Mouse (Mus musculus) kidney, adult 2 months (tissue): ENCODE measurements around the gene Csgalnact2. TPM values are rescaled to one million over a fixed set of nuclear protein-coding genes. Genes with fewer than 3 reads are reported as not detected.

Experiments
- DNase-seq: peaks from one replicate; pipeline ENCODE4 v3.0.0; 2021
- H3K27ac ChIP-seq: fragments of 200-500 bp; 2 replicates; pipeline ENCODE4 v1.5.1; 2012; ENCODE audit warnings: low read depth, low read length, control low read depth, inconsistent platforms; ENCODE audit not compliant: insufficient read depth
- H3K27me3 ChIP-seq: fragments of 200-500 bp; replicated peaks from 2 replicates; pipeline ENCODE4 v1.6.1; 2012; ENCODE audit warnings: mild to moderate bottlenecking, moderate library complexity, low read length, inconsistent platforms; ENCODE audit not compliant: control insufficient read depth, insufficient read depth
- H3K36me3 ChIP-seq: fragments of 200-500 bp; 2 replicates; pipeline ENCODE4 v1.6.1; 2012; ENCODE audit warnings: mild to moderate bottlenecking, moderate library complexity, low read length, inconsistent platforms; ENCODE audit not compliant: control insufficient read depth, insufficient read depth
- H3K4me1 ChIP-seq: fragments of 200-500 bp; 2 replicates; pipeline ENCODE4 v1.6.1; 2011; ENCODE audit warnings: low read length; ENCODE audit not compliant: control insufficient read depth, insufficient read depth
- H3K4me3 ChIP-seq: fragments of 200-500 bp; 2 replicates; pipeline ENCODE4 v1.5.1; 2011; ENCODE audit warnings: mild to moderate bottlenecking, low read depth, low read length, control low read depth; ENCODE audit not compliant: insufficient read depth
- CTCF ChIP-seq: fragments of 200-500 bp; conservative IDR thresholded peaks from 2 replicates; pipeline ENCODE4 v1.5.1; 2011; ENCODE audit warnings: low read depth, mild to moderate bottlenecking, control low read depth, low read length, moderate library complexity, mixed read lengths; ENCODE audit not compliant: insufficient read depth, insufficient read length
- POLR2A ChIP-seq: fragments of 200-500 bp; IDR thresholded peaks from one replicate; pipeline ENCODE4 v1.6.1; 2011; ENCODE audit warnings: low read depth, low read length, control low read depth
- WGBS: fragments of 180-500 bp; shearing (Covaris S2); methylation state at CpG from one replicate; pipeline ENCODE4 v1.1.7; 2018; 5-methylcytosine and 5-hydroxymethylcytosine counted together
- polyA plus RNA-seq: library from polyadenylated mRNA; depleted of rRNA; stranded (reverse); fragments of >200 nt; gene quantifications from 2 replicates; pipeline ENCODE4 v1.2.3, GENCODE M21; 2012

Gene Csgalnact2
- polyA plus RNA-seq, 1 experiment: 4.7 TPM

DNA sequence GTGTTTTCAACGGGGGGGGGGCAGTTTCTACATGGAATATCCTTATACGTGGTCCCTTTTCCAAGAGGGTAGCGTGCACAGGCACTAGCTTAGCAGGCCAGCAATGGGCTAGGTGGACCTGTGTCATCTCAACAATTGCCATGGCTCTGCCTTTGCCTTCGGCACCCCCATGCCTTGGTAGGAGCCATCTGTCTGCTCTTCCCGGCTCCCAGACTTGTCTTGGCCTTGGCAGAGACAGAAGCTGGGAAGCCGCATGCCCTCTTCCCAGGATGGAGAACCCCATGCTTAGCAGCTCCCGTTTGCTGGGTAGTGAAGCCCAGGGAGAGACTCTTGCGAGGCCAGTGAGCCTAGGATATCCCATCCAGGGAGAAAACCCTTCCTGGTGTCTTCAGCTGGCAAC is 54.3 kb downstream of the Csgalnact2 start:
- no peaks in the 10 kb centered on the region for H3K4me1 ChIP-seq
- TF ChIP-seq POLR2A (no peak), CTCF (no peak)
- H3K4me3 ChIP-seq: no peak overlapping the region
- H3K27me3 ChIP-seq: no peaks in the 10 kb centered on the region
- no peak overlapping the region for H3K27ac ChIP-seq
- H3K36me3 ChIP-seq: no peaks in the 10 kb centered on the region
- DNase-seq: no peak
- WGBS: 88% methylated on average over 8 of the region's 8 CpGs

DNA sequence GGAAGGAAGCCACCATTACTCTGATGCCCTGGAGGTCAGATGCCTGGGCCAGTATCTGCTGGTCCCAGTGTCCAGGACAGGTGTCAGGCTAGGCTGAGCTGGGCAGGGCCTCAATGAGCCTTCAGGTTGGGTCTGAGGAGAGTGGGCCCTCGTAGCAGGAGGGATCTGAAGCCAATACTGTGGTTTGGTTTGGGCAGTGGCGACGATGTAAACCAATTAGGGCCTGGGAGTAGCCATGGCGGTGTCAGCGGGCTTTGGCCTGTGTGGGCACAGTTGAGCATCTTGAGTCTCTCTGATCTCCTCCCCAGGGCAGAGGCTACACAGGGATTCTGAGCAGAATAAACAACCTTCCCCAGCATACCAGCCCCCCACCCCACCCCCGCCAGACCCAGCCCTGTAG is 55.3 kb downstream of the Csgalnact2 start:
- no peak for DNase-seq
- no peak overlapping the region for H3K27ac ChIP-seq
- TF ChIP-seq POLR2A (no peak), CTCF (no peak)
- WGBS: 77% methylated on average over 6 of the region's 6 CpGs
- no peaks in the 10 kb centered on the region for H3K4me1 ChIP-seq
- no peak overlapping the region for H3K4me3 ChIP-seq
- H3K36me3 ChIP-seq: no peaks in the 10 kb centered on the region
- no peaks in the 10 kb centered on the region for H3K27me3 ChIP-seq

DNA sequence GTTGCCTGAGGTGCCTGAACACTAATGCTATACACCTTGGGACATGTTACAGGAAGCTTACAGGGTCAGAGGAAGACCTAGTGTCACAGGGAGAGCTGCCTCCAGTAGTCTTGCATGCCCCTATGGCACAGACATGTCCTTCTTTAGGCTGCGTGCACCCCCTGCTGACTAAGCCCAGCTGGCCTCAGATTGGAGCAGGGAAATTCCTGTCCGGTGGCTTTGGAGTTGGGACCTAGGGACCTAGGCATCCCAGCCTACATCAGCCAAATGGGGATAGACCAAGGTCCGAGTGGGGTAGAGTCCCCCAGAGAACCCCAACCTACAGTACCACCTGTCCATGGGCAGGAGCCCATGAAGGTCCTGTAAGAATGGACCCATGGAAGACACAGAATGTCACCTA is 56.6 kb downstream of the Csgalnact2 start:
- Histone ChIP-seq H3K36me3 (no peaks in the 10 kb centered on the region), H3K27ac (no peak overlapping the region), H3K4me1 (no peaks in the 10 kb centered on the region), H3K27me3 (no peaks in the 10 kb centered on the region), H3K4me3 (no peak overlapping the region)
- TF ChIP-seq CTCF: no peak
- TF ChIP-seq POLR2A: no peak
- WGBS: 88% methylated on average over 3 of the region's 3 CpGs
- DNase-seq: no peak

DNA sequence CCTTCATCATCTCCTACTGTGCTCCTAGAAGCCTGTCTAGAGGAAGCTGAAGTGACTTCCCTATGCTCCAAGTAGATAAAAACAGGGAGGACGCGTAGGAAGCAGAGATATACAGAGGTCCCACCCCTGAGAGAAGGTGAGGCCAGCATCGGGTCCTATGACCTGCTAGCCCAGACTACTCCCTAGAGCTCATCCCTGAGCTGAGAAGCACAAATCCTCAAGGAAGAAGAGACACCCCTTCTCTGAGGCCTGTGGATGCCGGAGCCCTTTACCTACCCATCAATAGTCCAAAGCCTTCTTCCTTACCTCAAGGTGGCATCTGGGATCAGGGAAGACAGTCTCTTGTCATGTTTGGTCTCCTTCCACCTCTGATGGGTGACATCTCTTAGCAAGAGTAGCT is 58.2 kb downstream of the Csgalnact2 start:
- WGBS: 94% methylated on average over 4 of the region's 4 CpGs
- TF ChIP-seq CTCF (no peak), POLR2A (no peak)
- Histone ChIP-seq H3K4me3 (no peak overlapping the region), H3K27me3 (no peaks in the 10 kb centered on the region), H3K4me1 (no peaks in the 10 kb centered on the region), H3K36me3 (no peaks in the 10 kb centered on the region), H3K27ac (no peak overlapping the region)
- no peak for DNase-seq

DNA sequence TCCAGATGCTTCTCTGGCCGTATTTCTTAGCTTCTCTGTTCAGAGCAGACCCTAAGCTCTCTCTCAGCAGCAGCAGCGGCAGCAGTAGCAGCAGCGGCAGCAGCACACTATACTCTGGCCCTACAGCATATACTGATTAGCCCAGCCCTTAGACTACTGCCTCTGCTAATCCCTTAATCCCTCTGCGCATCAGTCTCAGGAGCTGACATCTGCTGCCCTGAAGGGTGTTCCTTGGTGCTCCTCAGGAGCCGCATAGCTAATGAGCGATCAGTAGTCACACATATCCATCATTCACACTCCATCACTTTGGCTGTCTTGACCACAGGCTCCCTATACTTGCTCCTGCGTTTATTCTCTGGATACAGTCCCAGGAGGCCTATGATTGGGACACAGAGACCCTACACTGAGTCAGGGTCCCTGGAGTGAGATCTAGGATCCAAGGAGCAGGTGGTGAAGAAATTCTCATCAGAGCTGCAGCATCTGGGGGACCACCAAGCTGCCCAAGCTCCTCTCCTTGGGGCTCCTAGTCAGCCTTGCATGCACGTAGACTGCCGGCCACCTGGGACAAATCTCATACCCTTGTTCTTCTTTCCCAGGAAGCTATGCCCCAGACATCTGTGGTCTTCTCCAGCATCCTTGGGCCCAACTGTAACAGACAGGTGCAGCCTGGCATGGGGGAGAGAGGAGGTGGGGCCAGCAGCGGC is 59.0 kb downstream of the Csgalnact2 start:
- no peaks in the 10 kb centered on the region for H3K4me1 ChIP-seq
- H3K27ac ChIP-seq: no peak overlapping the region
- TF ChIP-seq CTCF: no peak
- TF ChIP-seq POLR2A: no peak
- no peaks in the 10 kb centered on the region for H3K27me3 ChIP-seq
- 84% methylated on average over 10 of the region's 10 CpGs for WGBS
- H3K4me3 ChIP-seq: no peak overlapping the region
- DNase-seq: no peak
- H3K36me3 ChIP-seq: no peaks in the 10 kb centered on the region

DNA sequence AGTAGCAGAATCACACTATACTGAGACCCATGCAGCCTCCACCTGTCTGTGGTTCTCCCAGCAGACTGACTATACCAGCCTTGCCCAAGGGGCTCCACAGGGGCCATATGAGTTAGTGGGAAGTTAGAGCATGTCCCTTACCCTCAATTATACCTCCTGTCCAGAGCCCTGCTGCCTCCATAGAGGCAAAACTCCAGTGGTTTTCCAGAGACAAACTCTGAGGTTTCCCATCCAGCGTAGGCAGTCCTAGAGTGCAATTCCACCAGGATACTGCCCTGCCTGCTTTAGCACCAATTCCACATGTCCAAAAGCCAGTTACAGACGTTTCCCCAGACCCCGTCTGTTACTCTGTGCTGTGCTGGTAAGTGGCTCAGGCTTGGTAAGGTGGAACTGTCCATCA is 59.6 kb downstream of the Csgalnact2 start:
- 83% methylated on average over 3 of the region's 3 CpGs for WGBS

DNA sequence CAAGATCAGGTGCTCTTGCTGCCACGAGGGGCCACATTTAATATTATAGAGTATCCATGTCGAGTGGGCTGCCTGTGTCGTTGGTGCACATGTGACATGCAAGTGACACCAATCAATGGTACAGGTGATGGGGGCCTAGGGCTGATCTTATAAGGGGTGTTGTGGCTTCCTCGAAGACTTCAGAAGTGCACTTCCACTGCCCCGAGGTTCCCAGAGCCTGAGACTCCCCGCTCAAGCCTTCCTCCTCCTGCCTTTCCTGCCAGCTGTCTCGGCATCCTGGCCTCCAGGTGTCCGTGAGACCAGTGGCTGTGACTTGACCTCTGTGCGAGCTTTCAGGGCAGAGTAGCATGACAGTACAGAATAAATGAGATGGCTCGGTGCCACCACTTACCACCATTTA is 60.2 kb downstream of the Csgalnact2 start:
- H3K4me1 ChIP-seq: no peaks in the 10 kb centered on the region
- H3K36me3 ChIP-seq: no peaks in the 10 kb centered on the region
- H3K27ac ChIP-seq: no peak overlapping the region
- DNase-seq: no peak
- no peaks in the 10 kb centered on the region for H3K27me3 ChIP-seq
- 53% methylated on average over 10 of the region's 10 CpGs for WGBS
- TF ChIP-seq CTCF (no peak), POLR2A (no peak)
- H3K4me3 ChIP-seq: no peak overlapping the region

More for the DNA sequence above, 59.6 kb downstream of the Csgalnact2 start:
- Histone ChIP-seq H3K27ac (no peak overlapping the region), H3K36me3 (no peaks in the 10 kb centered on the region), H3K4me3 (no peak overlapping the region), H3K4me1 (no peaks in the 10 kb centered on the region), H3K27me3 (no peaks in the 10 kb centered on the region)
- TF ChIP-seq POLR2A: no peak
- no peak for TF ChIP-seq CTCF
- no peak for DNase-seq

DNA sequence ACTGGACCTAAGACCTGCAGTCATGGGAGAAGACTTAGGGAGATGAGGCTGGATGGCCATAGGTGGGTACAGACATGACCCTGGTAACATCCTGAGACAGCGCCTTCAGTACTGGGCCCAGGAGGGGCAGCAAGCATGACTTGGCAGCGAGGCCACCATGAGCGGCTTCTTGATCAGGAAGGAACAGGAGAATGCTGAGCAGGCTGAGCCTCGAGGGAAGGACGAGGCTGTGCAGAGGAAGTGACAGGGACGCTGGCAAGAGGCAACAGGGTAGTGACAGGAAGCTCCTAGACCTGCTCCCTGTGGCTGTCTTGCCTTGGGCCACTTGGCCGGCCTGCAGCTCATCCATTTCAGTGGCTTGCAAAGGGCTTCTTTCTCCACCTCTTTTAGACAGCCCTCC is 61.5 kb downstream of the Csgalnact2 start:
- Histone ChIP-seq H3K36me3 (no peaks in the 10 kb centered on the region), H3K27me3 (no peaks in the 10 kb centered on the region), H3K27ac (no peak overlapping the region), H3K4me3 (no peak overlapping the region), H3K4me1 (no peaks in the 10 kb centered on the region)
- DNase-seq: no peak
- WGBS: 61% methylated on average over 7 of the region's 7 CpGs
- no peak for TF ChIP-seq POLR2A
- no peak for TF ChIP-seq CTCF
